Mouse (Mus musculus) bone marrow, adult 2 months (tissue): ENCODE data around the gene Pafah1b2.

Experiments used
- CTCF ChIP-seq: fragments of 200-500 bp; IDR thresholded peaks from 2 replicates; pipeline ENCODE4 v1.5.1; 2011; ENCODE audit warnings: low read length, control low read depth; ENCODE audit not compliant: control insufficient read depth, insufficient read depth
- POLR2A ChIP-seq: fragments of 200-500 bp; IDR thresholded peaks from 2 replicates; pipeline ENCODE4 v1.6.1; 2011; ENCODE audit warnings: low read depth, mild to moderate bottlenecking, control low read depth, low read length, borderline replicate concordance; ENCODE audit not compliant: control insufficient read depth

GRCm38 (mm10) chr9:46013009-46013586 is 608 bp upstream of the Pafah1b2 start:
- no peak for TF ChIP-seq CTCF
- TF ChIP-seq POLR2A, result no peak
